Mouse (Mus musculus) megakaryocyte progenitor cell, adult 5-6 weeks (primary cell): ENCODE results near the gene Ddx6. TPM values are rescaled to one million over a fixed set of nuclear protein-coding genes. Genes with fewer than 3 reads are reported as not detected.
"Not testable (repeated sequence)": the region's sequence is repeated elsewhere in the genome, so short reads cannot be mapped to it uniquely, and the experiment has no call there.

ENCODE experiments used
- ATAC-seq: replicated peaks from 2 replicates; pipeline ENCODE4 v1.8.0; 2016; ENCODE audit warnings: mild to moderate bottlenecking, moderate TSS enrichment, inconsistent platforms; ENCODE audit not compliant: poor library complexity
- total RNA-seq, 2 experiments: library from RNA; stranded (forward) in 1 of 2; stranded (reverse) in 1 of 2; fragments of 157-497, 149-512 nt in 1 of 2; fragments of 200-1000 nt in 1 of 2; gene quantifications; 2 replicates each; pipeline versions ENCODE4 v1.2.3 to v1.2.4; 2015 to 2017

Ddx6 gene
- total RNA-seq, 2 experiments from 2014 or later: 65.0 to 66.6 TPM

DNA sequence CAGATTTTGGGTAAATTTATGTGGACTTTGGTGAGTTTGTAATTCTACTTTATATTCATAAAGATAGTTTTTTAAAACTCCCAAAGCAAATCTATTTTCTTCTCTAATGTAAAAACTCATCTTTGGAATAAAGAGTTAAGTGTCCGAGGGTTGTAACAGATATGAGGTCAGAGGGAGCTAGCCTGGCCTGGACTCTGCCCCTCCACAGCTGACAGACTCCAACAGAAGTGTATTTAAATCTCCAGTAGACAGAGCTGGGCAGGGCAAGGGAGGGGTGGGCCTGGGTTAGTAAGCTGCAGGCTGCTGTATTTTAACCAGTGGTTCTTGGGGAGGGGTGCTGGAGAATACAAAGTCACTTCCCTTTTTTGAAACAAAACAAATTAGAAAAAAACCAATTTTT, 35.3 kb downstream of the Ddx6 start:
- ATAC-seq: not testable (repeated sequence)

DNA sequence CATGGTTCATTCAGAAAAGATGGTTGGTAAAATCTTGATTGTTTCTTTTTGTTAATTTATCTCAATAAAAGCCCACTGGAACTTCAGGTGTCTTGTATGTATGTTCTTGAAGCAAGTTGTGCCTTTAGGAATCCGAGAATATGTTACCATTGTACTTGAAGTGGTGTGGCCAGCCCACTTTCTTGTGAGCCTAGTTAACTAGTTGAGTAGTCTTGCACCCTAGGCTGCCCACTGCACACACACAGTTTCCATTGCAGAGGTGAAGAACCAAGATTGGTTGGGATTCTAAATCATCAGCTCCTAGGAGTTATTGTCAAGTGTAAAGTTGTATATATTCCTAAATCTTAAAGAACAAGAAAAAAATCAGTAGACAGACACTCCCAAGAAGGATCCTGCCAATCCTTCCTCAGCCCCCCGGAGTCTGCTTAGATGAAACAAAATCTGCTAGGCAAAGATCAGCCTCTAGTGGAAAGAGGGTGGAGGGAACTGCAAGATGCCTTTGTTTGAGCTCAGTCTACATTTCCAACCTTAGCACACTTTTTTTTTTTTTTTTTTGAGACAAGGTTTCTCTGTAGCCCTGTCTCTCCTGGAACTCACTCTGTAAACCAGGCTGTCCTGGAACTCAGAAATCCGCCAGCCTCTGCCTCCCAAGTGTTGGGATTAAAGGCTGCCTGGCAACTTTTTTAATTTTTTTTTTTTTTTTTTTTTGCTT, 36.1 kb downstream of the Ddx6 start:
- ATAC-seq: no peak

DNA sequence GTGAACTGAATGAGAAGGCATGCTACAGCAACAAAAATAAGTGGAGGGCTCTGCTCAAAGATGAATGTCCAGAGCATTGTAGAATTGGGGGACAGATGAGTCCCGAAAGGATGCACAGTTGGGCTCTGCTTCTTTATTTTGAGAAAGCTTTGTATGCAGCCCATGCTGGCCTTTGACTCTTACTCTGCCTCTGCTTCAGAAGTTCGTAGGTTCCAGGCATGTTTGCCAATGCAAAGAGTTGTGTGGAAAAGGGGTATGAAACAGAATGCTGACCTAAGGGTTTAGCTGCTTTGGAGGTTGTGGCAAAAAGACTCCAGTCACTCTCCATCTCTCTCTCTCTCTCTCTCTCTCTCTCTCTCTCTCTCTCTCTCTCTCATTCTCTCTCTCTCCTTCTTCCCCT, 36.9 kb downstream of the Ddx6 start:
- no peak for ATAC-seq

DNA sequence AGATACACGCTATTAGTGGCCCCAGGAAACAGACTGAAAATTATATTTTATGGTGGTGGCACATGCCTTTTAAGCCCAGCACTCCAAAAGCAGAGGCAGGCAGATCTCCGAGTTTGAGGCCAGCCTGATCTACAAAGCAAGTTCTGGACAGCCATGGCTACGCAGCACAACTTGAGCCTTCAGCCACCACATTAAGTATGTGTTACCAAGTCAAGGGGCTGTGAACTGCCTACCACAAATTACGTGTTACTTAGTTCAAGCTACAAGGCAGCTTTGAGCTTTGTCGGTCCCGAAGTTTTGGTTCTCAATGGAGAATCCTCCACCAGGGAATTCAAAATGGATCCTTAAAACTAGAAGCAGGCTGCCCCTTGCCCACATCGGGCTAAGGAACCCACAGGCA, 38.4 kb downstream of the Ddx6 start:
- ATAC-seq: no peak

DNA sequence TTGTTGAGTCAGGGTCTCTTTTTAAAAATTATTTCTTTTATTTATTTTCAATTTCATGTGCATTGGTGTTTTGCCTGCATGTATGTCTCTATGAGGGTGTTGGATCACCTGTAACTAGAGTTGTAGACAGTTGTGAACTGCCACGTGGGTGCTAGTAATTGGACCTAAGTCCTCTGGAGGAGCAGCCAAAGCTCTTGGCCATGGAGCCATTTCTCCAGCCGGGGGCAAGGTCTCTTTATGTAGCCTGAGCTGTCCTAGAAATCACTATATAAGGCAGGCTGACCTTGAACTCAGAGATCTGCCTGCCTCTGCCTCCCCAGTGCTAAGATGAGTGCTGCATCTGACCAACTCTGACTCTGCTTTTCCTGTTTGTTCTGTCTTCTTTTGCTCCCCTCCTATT, 39.5 kb downstream of the Ddx6 start:
- no peak for ATAC-seq

DNA sequence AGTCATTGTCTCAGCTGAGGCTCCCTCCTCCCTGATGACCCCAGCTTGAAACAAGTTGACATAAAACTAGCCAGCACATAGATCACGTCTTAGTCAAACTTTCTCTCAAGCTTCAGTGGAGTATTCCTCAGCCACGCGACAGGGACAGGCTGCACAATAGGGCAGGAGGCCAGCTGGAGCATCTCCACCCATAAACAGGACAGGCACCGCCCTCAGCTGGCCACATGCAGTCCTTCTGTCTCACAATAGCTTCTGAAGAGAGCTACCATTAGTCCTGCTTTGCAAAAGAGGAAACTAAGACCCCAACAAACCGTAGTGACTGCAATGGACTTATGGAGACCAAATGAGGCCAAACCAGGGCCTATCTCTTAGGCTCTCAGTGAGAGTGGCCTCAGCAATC, 40.8 kb downstream of the Ddx6 start:
- ATAC-seq: peak; percentile 40; the same call in 1 of the 2 replicates

DNA sequence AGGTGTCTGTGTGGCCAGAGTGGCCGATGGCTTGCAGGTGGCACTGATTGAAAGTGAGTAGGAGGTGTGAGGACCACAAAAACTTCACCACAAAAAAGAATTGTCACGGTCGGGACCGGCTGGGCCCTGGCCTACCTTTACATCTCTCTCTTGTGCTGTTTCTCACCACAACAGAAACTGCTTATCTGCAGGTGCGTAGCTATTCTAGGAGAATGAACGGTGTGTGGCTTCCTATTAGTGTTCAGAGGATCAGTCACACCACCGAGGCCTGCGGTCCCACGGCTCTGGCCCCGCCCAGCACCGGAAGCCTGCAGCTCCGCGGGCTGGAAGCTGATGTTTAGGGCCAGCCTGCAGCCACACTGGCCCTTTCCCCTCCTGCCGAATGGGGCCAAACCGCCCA, 41.2 kb downstream of the Ddx6 start:
- ATAC-seq: peak; percentile 92

DNA sequence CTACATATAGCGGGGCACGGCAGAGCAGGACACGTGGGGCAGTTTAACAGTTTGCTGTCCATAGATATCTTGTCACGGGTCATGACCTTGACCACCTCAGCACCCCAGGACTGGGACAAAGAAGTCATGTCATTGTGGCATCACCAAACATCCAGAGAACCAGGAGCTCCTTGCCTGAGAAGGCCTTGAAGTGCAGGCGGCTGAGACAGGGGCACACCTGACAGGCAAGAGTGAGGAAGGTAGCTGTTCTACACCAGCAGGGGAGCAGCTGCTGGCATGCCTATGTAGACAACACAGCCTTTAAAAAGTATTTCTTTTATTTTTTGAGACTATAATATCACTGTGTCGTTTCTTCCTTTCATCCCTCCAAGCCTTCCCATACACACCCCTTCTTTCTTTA, 41.7 kb downstream of the Ddx6 start:
- ATAC-seq: peak; percentile 17; the same call in 1 of the 2 replicates

DNA sequence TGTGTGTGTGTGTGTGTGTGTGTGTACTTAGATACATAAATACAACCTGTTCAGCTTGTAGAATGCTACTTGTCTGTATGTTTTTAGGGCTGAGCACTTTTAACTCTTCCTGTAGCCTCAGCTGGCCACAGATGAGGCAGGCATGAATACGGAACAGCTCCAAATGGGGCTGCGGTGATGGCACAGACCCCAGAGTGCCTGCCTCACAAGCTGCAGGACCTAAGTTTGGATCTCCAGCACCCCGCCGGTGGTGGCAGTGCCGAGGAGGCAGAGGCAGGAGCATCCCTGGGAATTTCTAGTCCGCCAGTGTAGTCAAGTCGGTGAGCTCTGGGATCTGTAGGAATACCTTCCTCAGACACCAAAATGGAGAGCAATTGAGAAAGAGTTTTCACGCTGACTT, 42.3 kb downstream of the Ddx6 start:
- ATAC-seq: no peak

DNA sequence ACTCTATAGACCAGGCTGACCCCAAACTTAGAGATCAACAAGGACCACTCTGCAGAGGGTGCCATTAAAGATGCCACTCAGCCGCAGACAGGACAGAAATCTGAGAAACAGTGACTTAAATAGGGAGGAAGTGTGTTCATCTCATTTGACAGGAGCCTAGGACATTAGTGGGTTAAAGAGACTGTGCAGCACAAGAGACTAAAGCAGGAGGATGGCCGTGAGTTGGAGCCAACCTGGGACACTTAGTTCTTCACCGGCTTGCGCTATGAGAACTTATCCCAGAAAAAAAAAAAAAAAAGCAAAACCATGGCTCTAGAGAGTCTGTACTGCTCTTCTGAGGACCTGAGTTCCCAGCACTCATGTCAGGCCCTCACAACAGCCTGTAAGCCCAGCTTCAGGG, 43.0 kb downstream of the Ddx6 start:
- ATAC-seq: no peak

DNA sequence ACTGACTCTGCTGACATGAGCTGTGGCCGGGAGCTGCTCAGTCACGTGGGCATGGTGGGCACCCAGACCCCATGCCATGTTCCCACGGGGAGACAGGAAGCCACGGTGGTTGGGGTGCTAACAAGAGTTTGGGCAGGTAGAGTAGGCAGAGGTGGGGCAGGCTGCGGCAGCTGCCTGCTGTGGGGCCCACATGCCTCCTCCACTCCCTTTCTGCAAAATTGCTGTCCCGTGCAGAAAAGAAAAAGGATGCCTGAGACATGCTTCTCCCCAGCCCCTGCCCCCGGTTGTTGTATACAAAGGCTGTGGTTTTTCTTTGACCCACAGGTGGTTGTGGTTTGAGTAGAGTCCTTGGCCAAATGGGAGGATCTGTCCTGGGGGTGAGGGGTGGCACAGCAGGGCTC, 44.2 kb downstream of the Ddx6 start:
- no peak for ATAC-seq

DNA sequence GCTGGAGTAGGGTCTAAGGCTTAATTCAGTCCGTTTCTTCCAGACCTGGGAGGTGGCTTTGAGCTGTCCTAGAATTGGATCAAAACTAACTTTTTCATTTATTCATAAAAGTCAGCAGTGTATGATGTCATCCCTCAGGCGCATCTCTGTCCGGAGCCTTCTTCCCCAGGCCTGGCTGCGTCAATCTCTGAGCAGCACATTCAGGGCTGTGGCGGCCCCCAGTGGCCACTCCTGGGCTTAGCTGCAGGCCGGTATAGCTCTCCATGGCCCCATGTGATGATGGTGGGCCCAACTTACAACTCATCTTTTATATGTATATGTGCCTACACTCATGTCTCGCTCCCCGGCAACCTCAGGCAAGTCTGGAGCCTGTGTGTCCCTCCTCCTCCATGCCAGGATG, 47.3 kb downstream of the Ddx6 start:
- ATAC-seq: peak; percentile 92

DNA sequence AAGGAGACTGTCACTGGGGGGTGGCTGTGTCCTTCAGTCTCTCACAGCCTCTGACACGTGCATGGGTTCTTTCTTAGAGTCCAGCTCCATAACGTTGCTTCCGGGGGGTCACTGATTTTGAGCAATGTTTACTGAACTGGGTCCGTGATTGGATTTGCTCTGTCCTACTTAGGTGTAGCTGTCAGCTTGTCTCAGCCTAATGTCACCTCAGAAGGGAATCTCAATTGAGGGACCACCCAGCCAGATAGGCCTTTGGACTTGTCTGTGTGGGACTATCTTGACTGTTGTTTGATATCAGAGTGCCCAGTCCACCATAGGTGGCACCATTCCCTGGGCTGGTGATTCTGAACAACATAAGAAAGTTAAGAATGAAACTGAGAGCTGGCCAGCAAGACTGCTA, 49.2 kb downstream of the Ddx6 start:
- no peak for ATAC-seq

DNA sequence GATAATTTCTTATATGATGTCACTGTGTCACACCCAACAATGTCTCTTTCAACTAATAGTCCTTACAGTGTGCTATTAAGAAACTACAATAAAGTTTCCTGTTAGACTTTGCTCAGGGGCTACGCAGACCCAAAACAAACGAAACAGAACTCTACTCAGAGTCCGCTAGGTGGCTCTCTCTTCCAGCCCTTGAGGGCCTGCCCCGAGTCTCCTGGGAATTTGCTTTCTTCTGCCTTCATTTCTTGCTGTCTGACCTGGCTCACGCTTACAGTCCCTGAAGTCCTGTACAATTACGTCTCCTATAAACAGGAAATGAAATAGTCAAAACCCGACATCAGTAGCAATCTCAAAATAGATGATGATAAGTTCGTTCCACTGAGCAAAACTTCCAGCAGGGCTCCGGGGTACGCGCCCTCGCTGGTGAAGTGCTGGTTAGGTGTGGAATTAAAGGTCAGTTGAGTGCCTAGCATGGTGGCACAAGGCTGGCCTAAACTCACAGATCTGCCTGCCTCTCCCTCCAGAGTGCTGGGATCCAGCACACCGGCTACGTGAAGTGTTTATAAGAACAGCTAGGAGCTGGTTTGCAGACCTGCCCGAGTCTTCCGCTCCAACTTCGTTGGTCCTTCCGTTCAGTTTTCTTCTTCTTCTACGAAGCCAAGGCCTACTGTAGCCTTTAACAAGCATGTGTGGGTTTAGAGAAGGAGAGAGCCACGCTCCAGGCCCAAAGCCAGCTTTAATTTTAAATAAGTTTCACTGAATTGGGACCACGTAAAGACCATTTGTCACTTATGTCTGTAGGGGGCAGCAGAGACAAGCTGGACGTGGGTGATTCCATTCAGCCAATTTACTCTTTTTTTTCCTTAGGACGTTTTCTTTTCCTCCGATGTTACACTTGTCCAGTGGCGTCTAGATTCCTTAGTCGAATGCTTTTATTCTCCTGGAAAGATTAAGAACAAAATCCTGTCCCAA, 50.7 kb downstream of the Ddx6 start:
- peak; percentile 80 for ATAC-seq

DNA sequence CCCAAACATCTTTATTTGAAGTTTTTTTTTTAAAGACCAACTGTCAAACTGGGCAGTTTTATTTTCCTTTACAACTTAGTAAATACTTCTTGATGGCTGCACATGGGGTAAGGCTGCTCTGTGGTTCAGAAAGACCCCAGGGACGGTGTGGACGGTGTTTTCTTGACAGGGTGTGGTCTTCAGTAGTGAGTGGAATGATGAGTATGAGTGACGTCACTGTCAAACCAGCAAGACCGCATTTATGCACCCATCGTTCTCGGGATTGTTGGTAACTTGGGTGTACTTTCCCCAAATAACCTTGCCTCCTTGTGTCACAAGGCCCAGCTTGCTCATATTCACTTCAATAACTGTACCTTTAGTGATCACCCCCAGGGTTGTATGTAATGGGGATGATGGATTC, 59.0 kb downstream of the Ddx6 start:
- no peak for ATAC-seq

DNA sequence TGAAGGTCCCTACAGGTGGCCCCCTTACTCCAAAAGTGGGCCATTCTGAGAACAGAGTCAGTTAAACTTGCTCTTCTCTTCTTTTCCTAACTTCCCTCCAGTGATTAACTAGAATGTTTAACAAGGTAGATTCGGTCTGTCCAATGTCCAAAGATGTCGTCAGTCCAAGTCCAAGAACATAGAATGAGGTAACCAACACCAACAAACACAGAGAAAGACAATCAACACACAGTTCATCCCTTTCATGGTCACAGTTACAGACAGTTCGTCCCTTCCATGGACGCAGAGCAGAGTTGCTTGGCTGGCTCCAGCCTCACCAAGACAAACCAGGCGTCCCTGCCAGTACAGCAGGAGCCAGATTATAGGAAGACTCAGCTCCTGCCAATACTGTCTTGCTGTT, 66.7 kb downstream of the Ddx6 start:
- ATAC-seq: no peak

DNA sequence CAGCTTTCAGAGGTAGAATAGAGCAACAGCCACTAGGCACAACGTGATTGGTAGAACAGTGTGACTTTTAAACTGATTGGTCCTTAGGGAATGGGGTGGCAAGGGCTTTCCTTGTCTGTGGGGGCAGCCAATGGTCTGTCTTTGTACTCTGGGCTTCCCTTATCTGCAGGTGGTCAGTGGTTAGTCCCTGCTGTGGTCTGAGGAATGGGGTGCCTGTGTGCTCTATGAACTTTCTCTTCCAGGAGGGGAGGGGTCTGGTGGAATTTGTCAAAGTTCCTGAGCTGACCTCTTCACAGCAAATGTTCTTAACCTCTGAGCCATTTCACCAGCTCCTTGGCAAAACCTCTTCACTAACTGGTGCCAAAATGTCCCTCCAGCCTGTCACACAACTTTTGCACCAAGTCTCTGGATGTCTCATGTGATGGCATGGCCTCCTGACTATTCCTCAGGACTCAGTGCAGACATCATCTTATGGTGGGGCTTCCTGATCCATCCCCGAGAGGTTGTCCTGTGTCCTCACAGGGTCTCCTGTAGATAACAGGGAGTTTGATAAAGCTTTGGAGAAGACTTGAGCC, 67.7 kb downstream of the Ddx6 start:
- no peak for ATAC-seq

DNA sequence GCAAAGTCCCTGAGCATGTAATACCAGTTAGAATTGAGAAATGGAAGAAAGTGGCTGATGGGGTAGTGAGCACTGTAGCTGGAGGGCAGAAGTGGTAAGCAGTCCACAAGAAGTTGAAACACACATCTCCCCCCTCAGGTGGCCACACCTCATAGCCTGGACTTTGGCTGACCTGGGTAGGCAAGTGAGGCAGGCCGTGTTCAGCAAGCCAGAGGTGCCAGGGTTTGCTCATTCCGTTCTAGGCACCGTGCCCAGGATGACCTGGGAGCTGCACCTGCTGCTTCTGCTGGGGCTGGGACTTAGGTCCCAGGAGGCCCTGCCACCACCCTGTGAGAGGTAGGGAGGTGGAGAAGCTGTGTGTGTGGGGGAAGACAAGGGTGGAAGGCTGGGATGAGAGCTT, 68.3 kb downstream of the Ddx6 start, which contains the start of gene Treh:
Gene Treh (plus strand): TSS at position 229 of the 400 bp plus-strand sequence.
- no peak for ATAC-seq

DNA sequence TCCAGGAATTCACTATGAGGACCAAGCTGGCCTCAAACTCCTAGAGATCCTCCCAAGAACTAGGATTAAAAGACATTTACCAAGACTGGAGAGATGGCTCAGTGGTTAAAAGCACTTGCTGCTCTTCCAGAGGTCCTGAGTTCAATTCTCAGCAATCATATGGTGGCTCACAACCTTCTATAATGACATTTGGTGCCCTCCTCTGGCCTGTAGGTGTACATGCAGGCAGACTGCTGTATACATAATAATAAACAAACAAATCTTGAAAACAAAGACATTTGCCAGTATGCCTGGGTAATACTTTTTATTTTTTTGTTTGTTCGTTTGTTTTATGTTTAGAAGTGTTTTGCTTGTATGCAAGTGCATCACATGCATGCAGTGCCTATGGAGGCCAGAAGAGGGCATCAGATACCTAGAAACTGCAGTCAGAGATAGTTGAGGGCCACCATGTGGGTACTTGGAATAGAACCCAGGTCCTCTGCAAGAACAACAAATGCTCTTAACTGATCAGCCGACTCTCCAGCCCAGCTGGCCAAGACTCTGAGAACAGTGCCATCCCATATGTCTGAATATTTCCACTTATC, 73.7 kb downstream of the Ddx6 start:
- ATAC-seq: peak; percentile 42; the same call in 1 of the 2 replicates

DNA sequence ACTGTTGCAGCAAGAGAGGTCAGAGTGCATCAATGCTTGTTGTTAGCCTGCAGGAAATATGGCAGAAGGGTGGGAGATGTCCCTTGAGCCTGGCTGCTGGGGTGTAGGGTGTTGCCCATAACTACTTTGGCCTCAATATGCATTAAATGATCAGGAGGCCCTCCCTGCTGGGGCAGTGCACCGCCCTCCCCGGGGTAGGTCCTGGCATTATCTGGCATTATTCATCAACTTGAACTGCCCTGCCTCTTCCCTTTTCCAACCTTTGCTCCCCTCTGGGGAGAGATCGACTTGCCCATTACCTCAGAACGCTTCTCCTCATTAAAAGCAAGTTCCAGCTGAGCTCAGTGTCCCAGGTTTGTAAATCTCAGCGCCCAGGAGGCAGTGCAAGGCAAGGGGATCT, 74.9 kb downstream of the Ddx6 start:
- no peak for ATAC-seq

DNA sequence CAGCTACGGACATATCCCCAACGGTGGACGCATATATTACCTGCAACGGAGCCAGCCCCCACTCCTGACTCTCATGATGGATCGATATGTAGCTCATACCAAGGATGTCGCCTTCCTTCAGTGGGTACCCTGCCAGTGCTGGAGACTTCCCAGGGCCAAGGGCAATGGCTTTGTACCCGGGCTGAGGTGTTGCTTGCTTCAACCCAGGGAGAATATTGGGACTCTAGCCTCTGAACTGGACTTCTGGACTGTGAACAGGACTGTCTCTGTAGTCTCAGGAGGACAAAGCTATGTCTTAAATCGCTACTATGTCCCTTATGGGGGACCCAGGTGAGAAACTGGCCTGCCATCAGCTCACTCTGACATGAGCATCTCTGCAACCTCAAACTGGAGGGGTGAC, 78.4 kb downstream of the Ddx6 start:
- ATAC-seq: no peak
